Mouse (Mus musculus) heart, embryonic 13.5 days (tissue): Measurements from ENCODE around the gene Gm28551. TPM values are rescaled to one million over a fixed set of nuclear protein-coding genes. Genes with fewer than 3 reads are reported as not detected.
A peak's percentile ranks its signal among the peaks of the same experiment; 100 is the strongest.
"Not testable (repeated sequence)": the region's sequence is repeated elsewhere in the genome, so short reads cannot be mapped to it uniquely, and the experiment has no call there.

Source experiments
- ATAC-seq: fragments of 200-750 bp; cut with Nextera tagmentation; 2 replicates; pipeline ENCODE4 v1.8.0; 2017; ENCODE audit warnings: moderate TSS enrichment; ENCODE audit not compliant: insufficient number of reproducible peaks, low FRiP score, low TSS enrichment; ENCODE audit errors: extremely low read depth
- H3K27ac ChIP-seq: fragments of 300-500 bp; sonication (generic); replicated peaks from 2 replicates; pipeline ENCODE4 v1.5.1; 2015; ENCODE audit warnings: moderate library complexity, mild to moderate bottlenecking, inconsistent platforms
- H3K27me3 ChIP-seq: fragments of 300-500 bp; sonication (generic); replicated peaks from 2 replicates; pipeline ENCODE4 v1.6.1; 2015; ENCODE audit warnings: mild to moderate bottlenecking, inconsistent platforms
- H3K36me3 ChIP-seq: fragments of 300-500 bp; sonication (generic); 2 replicates; pipeline ENCODE4 v1.6.1; 2015; ENCODE audit warnings: mild to moderate bottlenecking, inconsistent platforms
- H3K4me1 ChIP-seq: fragments of 300-500 bp; sonication (generic); 2 replicates; pipeline ENCODE4 v1.6.1; 2015; ENCODE audit warnings: inconsistent platforms
- H3K4me2 ChIP-seq: fragments of 300-500 bp; sonication (generic); 2 replicates; pipeline ENCODE4 v1.6.1; 2015; ENCODE audit warnings: inconsistent platforms, mild to moderate bottlenecking, moderate library complexity
- H3K4me3 ChIP-seq: fragments of 300-500 bp; sonication (generic); 2 replicates; pipeline ENCODE4 v1.5.1; 2015; ENCODE audit warnings: moderate library complexity, mild to moderate bottlenecking, inconsistent platforms
- H3K9ac ChIP-seq: fragments of 300-500 bp; sonication (generic); 2 replicates; pipeline ENCODE4 v1.6.1; 2015; ENCODE audit warnings: inconsistent platforms, mild to moderate bottlenecking, moderate library complexity
- H3K9me3 ChIP-seq: fragments of 300-500 bp; sonication (generic); 2 replicates; pipeline ENCODE4 v1.6.1; 2016; ENCODE audit warnings: inconsistent platforms
- WGBS: fragments of 180-500 bp; shearing (Covaris S2); methylation state at CpG from one replicate; pipeline ENCODE4 v1.1.7; 2015; ENCODE audit warnings: mixed read lengths; 5-methylcytosine and 5-hydroxymethylcytosine counted together
- polyA plus RNA-seq: library from polyadenylated mRNA; unstranded; fragments of >200 nt; fragmentation: Nextera tagmentation; extraction: Ambion mirVana; gene quantifications from 2 replicates; pipeline ENCODE4 v1.2.1, GENCODE M21; 2015

The Gm28551 gene
- polyA plus RNA-seq, result 0.38 and 0.56 TPM in 2 replicates

- Histone ChIP-seq H3K4me2 (peak within 1 kb of the TSS; percentile 70), H3K4me1 (peaks cover 7% of the 10 kb centered on the region), H3K9ac (peak within 1 kb of the TSS; percentile 97), H3K27ac (peak within 1 kb of the TSS; percentile 85), H3K9me3 (peaks cover 3% of the 10 kb centered on the region; the same call in 1 of the 2 replicates), H3K4me3 (peak within 1 kb of the TSS; percentile 92), H3K27me3 (no peaks in the 10 kb centered on the region), H3K36me3 (peaks cover 26% of the 10 kb centered on the region)
- ATAC-seq, result peak; percentile 99
- WGBS, result under 1% methylated on average over 43 of the region's 44 CpGs
Observed at GRCm38 (mm10) chr1:53352327-53353261, at the start of gene Gm28551, which contains the start of the genes Asdurf and Asnsd1. Gene Gm28551, minus strand, starts transcription at chr1:53352667. Gene Asdurf, minus strand, starts transcription at chr1:53352619. Gene Asnsd1, minus strand, starts transcription at chr1:53352752.

- H3K9me3 ChIP-seq, ATAC-seq, H3K27me3 ChIP-seq, H3K27ac ChIP-seq, H3K36me3 ChIP-seq: not testable (repeated sequence)
- 20% methylated on average over 21 of the region's 21 CpGs for WGBS
- Histone ChIP-seq H3K4me2 (peak overlapping the region; percentile 67), H3K9ac (peak overlapping the region; percentile 62), H3K4me1 (peaks cover 12% of the 10 kb centered on the region), H3K4me3 (peak overlapping the region; percentile 43)
Observed at GRCm38 (mm10) chr1:53393936-53394760, 41.7 kb upstream of the Gm28551 start.

GRCm38 (mm10) chr1:53388762-53389161 lies 36.3 kb upstream of the Gm28551 start:
- no peak overlapping the region for H3K4me2 ChIP-seq

GRCm38 (mm10) chr1:53384085-53384688 lies 31.7 kb upstream of the Gm28551 start:
- no peak overlapping the region for H3K4me2 ChIP-seq
- ATAC-seq, result no peak
- 0 out of 2 replicates have a peak, but pooled peaks cover 2% of the 10 kb centered on the region for H3K9me3 ChIP-seq
- WGBS, result 73% methylated on average over 6 of the region's 6 CpGs
- H3K4me3 ChIP-seq, result no peak overlapping the region
- no peaks in the 10 kb centered on the region for H3K36me3 ChIP-seq
- H3K9ac ChIP-seq, result no peak overlapping the region
- no peaks in the 10 kb centered on the region for H3K27me3 ChIP-seq
- H3K27ac ChIP-seq, result no peak overlapping the region
- H3K4me1 ChIP-seq, result no peaks in the 10 kb centered on the region

More at GRCm38 (mm10) chr1:53388762-53389161, 36.3 kb upstream of the Gm28551 start:
- Histone ChIP-seq H3K27ac (no peak overlapping the region), H3K9me3 (peaks cover 11% of the 10 kb centered on the region; the same call in 1 of the 2 replicates), H3K9ac (no peak overlapping the region), H3K4me3 (no peak overlapping the region), H3K36me3 (no peaks in the 10 kb centered on the region), H3K4me1 (peaks cover 1% of the 10 kb centered on the region), H3K27me3 (no peaks in the 10 kb centered on the region)
- no peak for ATAC-seq
- 85% methylated on average over 10 of the region's 14 CpGs for WGBS

- no peaks in the 10 kb centered on the region for H3K27me3 ChIP-seq
- 75% methylated on average over 3 of the region's 3 CpGs for WGBS
- H3K4me3 ChIP-seq, result no peak overlapping the region
- H3K9ac ChIP-seq, result no peak overlapping the region
- H3K27ac ChIP-seq, result no peak overlapping the region
- no peak for ATAC-seq
- no peak overlapping the region for H3K4me2 ChIP-seq
- no peaks in the 10 kb centered on the region; the same call in 1 of the 2 replicates for H3K9me3 ChIP-seq
- H3K4me1 ChIP-seq, result no peaks in the 10 kb centered on the region
- H3K36me3 ChIP-seq, result no peaks in the 10 kb centered on the region
Observed at GRCm38 (mm10) chr1:53377731-53378130, 25.3 kb upstream of the Gm28551 start.

GRCm38 (mm10) chr1:53375965-53376364 lies 23.5 kb upstream of the Gm28551 start:
- ATAC-seq, H3K27me3 ChIP-seq, H3K4me1 ChIP-seq, H3K4me2 ChIP-seq, H3K36me3 ChIP-seq, H3K9ac ChIP-seq, H3K27ac ChIP-seq, H3K4me3 ChIP-seq, H3K9me3 ChIP-seq: not testable (repeated sequence)
- WGBS, result 83% methylated on average over 2 of the region's 2 CpGs

- H3K9ac ChIP-seq, result no peak overlapping the region
- H3K27me3 ChIP-seq, result no peaks in the 10 kb centered on the region
- H3K4me3 ChIP-seq, result no peak overlapping the region
- no peaks in the 10 kb centered on the region for H3K36me3 ChIP-seq
- no peak for ATAC-seq
- H3K4me1 ChIP-seq, result no peaks in the 10 kb centered on the region
- H3K27ac ChIP-seq, result no peak overlapping the region
- H3K4me2 ChIP-seq, result no peak overlapping the region
- H3K9me3 ChIP-seq, result peaks cover 3% of the 10 kb centered on the region; the same call in 1 of the 2 replicates
Observed at GRCm38 (mm10) chr1:53358988-53359387, 6.5 kb upstream of the Gm28551 start.

- 88% methylated on average over 2 of the region's 2 CpGs for WGBS
- no peak overlapping the region for H3K4me3 ChIP-seq
Observed at GRCm38 (mm10) chr1:53341071-53341470, 11.4 kb downstream of the Gm28551 start.

GRCm38 (mm10) chr1:53337403-53337802 lies 15.1 kb downstream of the Gm28551 start:
- H3K27me3 ChIP-seq, H3K9ac ChIP-seq, H3K4me2 ChIP-seq, ATAC-seq, H3K4me1 ChIP-seq, H3K9me3 ChIP-seq, H3K27ac ChIP-seq, H3K4me3 ChIP-seq: not testable (repeated sequence)
- 68% methylated on average over 2 of the region's 2 CpGs for WGBS
- peaks cover 22% of the 10 kb centered on the region for H3K36me3 ChIP-seq

More at GRCm38 (mm10) chr1:53341071-53341470, 11.4 kb downstream of the Gm28551 start:
- Histone ChIP-seq H3K27me3 (no peaks in the 10 kb centered on the region), H3K9me3 (peaks cover 6% of the 10 kb centered on the region; the same call in 1 of the 2 replicates), H3K4me2 (no peak overlapping the region), H3K36me3 (peaks cover 52% of the 10 kb centered on the region), H3K27ac (no peak overlapping the region), H3K4me1 (no peaks in the 10 kb centered on the region), H3K9ac (no peak overlapping the region)
- ATAC-seq, result no peak

- Histone ChIP-seq H3K4me1 (no peaks in the 10 kb centered on the region), H3K4me2 (no peak overlapping the region), H3K27me3 (no peaks in the 10 kb centered on the region), H3K9me3 (peaks cover 6% of the 10 kb centered on the region; the same call in 1 of the 2 replicates), H3K36me3 (peaks cover 3% of the 10 kb centered on the region), H3K4me3 (no peak overlapping the region), H3K27ac (no peak overlapping the region), H3K9ac (no peak overlapping the region)
- ATAC-seq, result no peak
Observed at GRCm38 (mm10) chr1:53335465-53335864, 17.0 kb downstream of the Gm28551 start.

GRCm38 (mm10) chr1:53333527-53333926 lies 18.9 kb downstream of the Gm28551 start:
- H3K4me1 ChIP-seq, H3K4me2 ChIP-seq, H3K9me3 ChIP-seq, H3K27me3 ChIP-seq, H3K27ac ChIP-seq, H3K9ac ChIP-seq, H3K36me3 ChIP-seq, ATAC-seq, H3K4me3 ChIP-seq: not testable (repeated sequence)
- 46% methylated on average over 5 of the region's 5 CpGs for WGBS
